Mouse (Mus musculus): Measurements from ENCODE around the gene Camkk1.

GRCm38 (mm10) chr11:73037691-73038090 lies 18.9 kb downstream of the Camkk1 start:
- TF ChIP-seq CTCF (IDR thresholded peaks at IDR 0.05; ENCODE audit: extremely low read depth, insufficient read depth, low read length), result no peak
- no peak for TF ChIP-seq POLR2A (IDR thresholded peaks at IDR 0.05; ENCODE audit: extremely low read depth, insufficient read depth, low read length)
